Mouse (Mus musculus) kidney, embryonic 16.5 days (tissue): ENCODE data around the gene L2hgdh. TPM values are rescaled to one million over a fixed set of nuclear protein-coding genes. Genes with fewer than 3 reads are reported as not detected.

Source experiments
- ATAC-seq: fragments of 200-750 bp; cut with Nextera tagmentation; 2 replicates; pipeline ENCODE4 v1.8.0; 2017; ENCODE audit warnings: moderate TSS enrichment; ENCODE audit not compliant: low FRiP score, low TSS enrichment
- H3K27ac ChIP-seq: fragments of 300-500 bp; sonication (generic); 2 replicates; pipeline ENCODE4 v1.5.1; 2014; ENCODE audit warnings: low read length
- H3K27me3 ChIP-seq: fragments of 300-500 bp; sonication (generic); 2 replicates; pipeline ENCODE4 v1.6.1; 2014; ENCODE audit warnings: low read length, control low read depth, mixed read lengths; ENCODE audit not compliant: insufficient read depth
- H3K36me3 ChIP-seq: fragments of 300-500 bp; sonication (generic); 2 replicates; pipeline ENCODE4 v1.6.1; 2014; ENCODE audit warnings: low read length, control low read depth, mixed read lengths; ENCODE audit not compliant: insufficient read depth
- H3K4me1 ChIP-seq: fragments of 300-500 bp; sonication (generic); 2 replicates; pipeline ENCODE4 v1.6.1; 2014; ENCODE audit warnings: low read length, control low read depth, mixed read lengths; ENCODE audit not compliant: insufficient read depth
- H3K4me2 ChIP-seq: fragments of 300-500 bp; sonication (generic); replicated peaks from 2 replicates; pipeline ENCODE4 v1.6.1; 2014; ENCODE audit warnings: low read depth, low read length
- H3K4me3 ChIP-seq: fragments of 300-500 bp; sonication (generic); 2 replicates; pipeline ENCODE4 v1.5.1; 2014; ENCODE audit warnings: mild to moderate bottlenecking, low read length
- H3K9ac ChIP-seq: fragments of 300-500 bp; sonication (generic); replicated peaks from 2 replicates; pipeline ENCODE4 v1.6.1; 2014; ENCODE audit warnings: low read length
- H3K9me3 ChIP-seq: fragments of 300-500 bp; sonication (generic); 2 replicates; pipeline ENCODE4 v1.6.1; 2016; ENCODE audit warnings: low read length, control low read depth
- WGBS: fragments of 180-500 bp; shearing (Covaris S2); extraction: QIAGEN DNeasy Blood & Tissue Kit; methylation state at CpG from one replicate; pipeline ENCODE4 v1.1.7; 2014; 5-methylcytosine and 5-hydroxymethylcytosine counted together
- microRNA counts: library from miRNA; unstranded; fragments of <30 nt; microRNA quantifications from one replicate; lab custom pipeline; 2016
- microRNA-seq: library from miRNA; unstranded; fragments of <30 nt; microRNA quantifications from one replicate; pipeline ENCODE4, GENCODE M21; 2016
- polyA plus RNA-seq: library from polyadenylated mRNA; unstranded; fragments of >200 nt; fragmentation: Nextera tagmentation; extraction: Ambion mirVana; gene quantifications from 2 replicates; pipeline ENCODE4 v1.2.1, GENCODE M21; 2015

The L2hgdh gene
- polyA plus RNA-seq, 1 experiment from 2014 or later: 26.9 TPM

- no peak overlapping the region for H3K9ac ChIP-seq
- no peak overlapping the region for H3K27ac ChIP-seq
- no peak for ATAC-seq
- H3K27me3 ChIP-seq: no peaks in the 10 kb centered on the region
- no peaks in the 10 kb centered on the region for H3K9me3 ChIP-seq
- WGBS: 68% methylated on average over 3 of the region's 3 CpGs
- peaks cover 2% of the 10 kb centered on the region; the same call in 1 of the 2 replicates for H3K36me3 ChIP-seq
- H3K4me2 ChIP-seq: no peak overlapping the region
- H3K4me3 ChIP-seq: no peak overlapping the region
- peaks cover 2% of the 10 kb centered on the region; the same call in 1 of the 2 replicates for H3K4me1 ChIP-seq
Observed at GRCm38 (mm10) chr12:69644877-69645276, 79.8 kb downstream of the L2hgdh start.

- WGBS: 77% methylated on average over 5 of the region's 5 CpGs
- H3K4me2 ChIP-seq: no peak overlapping the region
- H3K9me3 ChIP-seq: no peaks in the 10 kb centered on the region
- peaks cover 12% of the 10 kb centered on the region; the same call in 1 of the 2 replicates for H3K36me3 ChIP-seq
- H3K4me3 ChIP-seq: no peak overlapping the region
- no peaks in the 10 kb centered on the region for H3K27me3 ChIP-seq
- H3K9ac ChIP-seq: no peak overlapping the region
- no peak for ATAC-seq
- H3K27ac ChIP-seq: no peak overlapping the region
- peaks cover 2% of the 10 kb centered on the region; the same call in 1 of the 2 replicates for H3K4me1 ChIP-seq
Observed at GRCm38 (mm10) chr12:69642877-69643276, 81.8 kb downstream of the L2hgdh start.

MicroRNA genes within 50 kb of the gene (microRNA counts, 519-probe panel; counts per million panel counts)
- microRNA mmu-miR-681 (lab: Ali Mortazavi, UCI): 104 counts per million, percentile 35 among the panel's probes with 10 or more counts

Small RNAs within 50 kb of the gene (microRNA-seq; reads per million reads assigned to microRNA genes)
- not detected for gene Mir681

Other genes starting within 250 kb of the L2hgdh start
- gene Vcpkmt, start 141.8 kb downstream of the L2hgdh start, polyA plus RNA-seq: 21.2 and 25.7 TPM in 2 replicates
- gene Sos2, start 43.0 kb downstream of the L2hgdh start, polyA plus RNA-seq: 7.1 and 9.3 TPM in 2 replicates
- gene Atp5s, start 77 bp upstream of the L2hgdh start, polyA plus RNA-seq: 31.7 and 33.5 TPM in 2 replicates
- 25.7 and 32.4 TPM in 2 replicates for gene Cdkl1, start 66.4 kb upstream of the L2hgdh start, polyA plus RNA-seq
- 4.7 and 5.7 TPM in 2 replicates for gene Atl1, start 167.7 kb upstream of the L2hgdh start, polyA plus RNA-seq
- 31.5 and 32.6 TPM in 2 replicates for gene Map4k5, start 168.3 kb upstream of the L2hgdh start, polyA plus RNA-seq